Mouse (Mus musculus): ENCODE measurements at regions not wholly inside any gene's neighbourhood (a gene's known extent, or its start where the extent isn't known, plus 50 kb on each side); places are given as distances from the start of the nearest gene placed in this dataset.

GRCm38 (mm10) chr10:60997393-60997792, 91.7 kb upstream of the Pcbd1 start:
- TF ChIP-seq POLR2A (IDR thresholded peaks at IDR 0.05; ENCODE audit: extremely low read depth, insufficient read depth, low read length), result no peak
- TF ChIP-seq CTCF (IDR thresholded peaks at IDR 0.05; ENCODE audit: low read depth, low read length), result no peak
